Mouse (Mus musculus) T-helper 2 cell (primary cell): ENCODE measurements around the gene Cd247.

ENCODE experiments used
- in situ Hi-C: fragments of 300-600 bp; cut with MboI, MseI; formaldehyde crosslinking; loops from one replicate; pipeline ENCODE4 v1.15.1; 2025; ENCODE audit warnings: high pct_unique_total_duplicates

The Cd247 gene

GRCm38 (mm10) chr1:165771998-165772397, 16.5 kb upstream of the Cd247 start:
- in situ Hi-C loops = loop anchor here (10.0 to 25.0 kb wide), 2 partner anchors 203 to 1215 kb away; no protein-coding TSS in a partner anchor

GRCm38 (mm10) chr1:165775518-165776294, 12.8 kb upstream of the Cd247 start:
- in situ Hi-C loops = loop anchor here (5.0 to 10.0 kb wide), 2 partner anchors 199 to 377 kb away; no protein-coding TSS in a partner anchor

GRCm38 (mm10) chr1:165779954-165780585, 8.4 kb upstream of the Cd247 start:
- in situ Hi-C loops = loop anchor here (5.0 to 10.0 kb wide), 3 partner anchors 75 to 372 kb away; no protein-coding TSS in a partner anchor

GRCm38 (mm10) chr1:165780586-165781111, 7.8 kb upstream of the Cd247 start:
- in situ Hi-C loops = loop anchor here (10.0 kb wide), 1 partner anchor 74 kb away; no protein-coding TSS in a partner anchor

- in situ Hi-C loops = loop anchor here (10.0 kb wide), 1 partner anchor 73 kb away; no protein-coding TSS in a partner anchor
Observed at GRCm38 (mm10) chr1:165781426-165781825, 7.1 kb upstream of the Cd247 start.

- in situ Hi-C loops = loop anchor here (10.0 kb wide), 1 partner anchor 73 kb away; no protein-coding TSS in a partner anchor
Observed at GRCm38 (mm10) chr1:165781911-165782310, 6.6 kb upstream of the Cd247 start.

- in situ Hi-C loops = loop anchor here (10.0 kb wide), 1 partner anchor 69 kb away; no protein-coding TSS in a partner anchor
Observed at GRCm38 (mm10) chr1:165786296-165786695, 2.2 kb upstream of the Cd247 start.

- in situ Hi-C loops = loop anchor here (10.0 kb wide), 1 partner anchor 66 kb away; no protein-coding TSS in a partner anchor
Observed at GRCm38 (mm10) chr1:165789066-165789660, 682 bp downstream of the Cd247 start.

- in situ Hi-C loops = loop anchor here (10.0 kb wide), 1 partner anchor 65 kb away; no protein-coding TSS in a partner anchor
Observed at GRCm38 (mm10) chr1:165789963-165790362, 1.5 kb downstream of the Cd247 start.

GRCm38 (mm10) chr1:165790461-165791210, 2.2 kb downstream of the Cd247 start:
- in situ Hi-C loops = no loop called here

- in situ Hi-C loops = no loop called here
Observed at GRCm38 (mm10) chr1:165791411-165791810, 2.9 kb downstream of the Cd247 start.

- in situ Hi-C loops = loop anchor here (5.0 to 10.0 kb wide), 2 partner anchors 45 to 1667 kb away; no protein-coding TSS in a partner anchor
Observed at GRCm38 (mm10) chr1:165801709-165802310, 13.3 kb downstream of the Cd247 start.

GRCm38 (mm10) chr1:165803107-165803506, 14.6 kb downstream of the Cd247 start:
- in situ Hi-C loops = loop anchor here (5.0 to 10.0 kb wide), 2 partner anchors 44 to 1668 kb away; no protein-coding TSS in a partner anchor

GRCm38 (mm10) chr1:165804133-165804532, 15.7 kb downstream of the Cd247 start:
- in situ Hi-C loops = loop anchor here (5.0 to 10.0 kb wide), 2 partner anchors 43 to 1669 kb away; no protein-coding TSS in a partner anchor

GRCm38 (mm10) chr1:165810633-165811032, 22.2 kb downstream of the Cd247 start:
- in situ Hi-C loops = no loop called here

GRCm38 (mm10) chr1:165811170-165811569, 22.7 kb downstream of the Cd247 start:
- in situ Hi-C loops = no loop called here

GRCm38 (mm10) chr1:165812775-165813174, 24.3 kb downstream of the Cd247 start:
- in situ Hi-C loops = no loop called here

GRCm38 (mm10) chr1:165814116-165814515, 25.6 kb downstream of the Cd247 start:
- in situ Hi-C loops = no loop called here

- in situ Hi-C loops = no loop called here
Observed at GRCm38 (mm10) chr1:165814521-165815278, 26.2 kb downstream of the Cd247 start.
